Mouse (Mus musculus) ES-Bruce4 (cell line): ENCODE data around the gene Fyn. TPM values are rescaled to one million over a fixed set of nuclear protein-coding genes. Genes with fewer than 3 reads are reported as not detected.

Experiments
- H3K27ac ChIP-seq: 2 replicates; pipeline ENCODE4 v1.5.1; 2012; ENCODE audit warnings: low read length, inconsistent platforms; ENCODE audit not compliant: insufficient read depth
- H3K27me3 ChIP-seq: 2 replicates; pipeline ENCODE4 v1.6.1; 2012; ENCODE audit warnings: mild to moderate bottlenecking, low read length, inconsistent platforms; ENCODE audit not compliant: control insufficient read depth, poor library complexity, insufficient read depth, severe bottlenecking
- H3K36me3 ChIP-seq: 2 replicates; pipeline ENCODE4 v1.6.1; 2012; ENCODE audit warnings: inconsistent platforms, mild to moderate bottlenecking, low read length, moderate library complexity; ENCODE audit not compliant: control insufficient read depth, poor library complexity, insufficient read depth, severe bottlenecking
- H3K4me1 ChIP-seq: one replicate; pipeline ENCODE4 v1.8.1; 2011; ENCODE audit warnings: low read length; ENCODE audit not compliant: control insufficient read depth, insufficient read depth
- H3K4me3 ChIP-seq: 2 replicates; pipeline ENCODE4 v1.5.1; 2011; ENCODE audit warnings: low read depth, mild to moderate bottlenecking, low read length
- H3K9ac ChIP-seq: 2 replicates; pipeline ENCODE4 v1.6.1; 2012; ENCODE audit warnings: low read depth, mild to moderate bottlenecking, inconsistent platforms; ENCODE audit not compliant: poor library complexity, severe bottlenecking
- H3K9me3 ChIP-seq: replicated peaks from 2 replicates; pipeline ENCODE4 v1.6.1; 2012; ENCODE audit warnings: mild to moderate bottlenecking, low read length, inconsistent platforms; ENCODE audit not compliant: control insufficient read depth, poor library complexity, insufficient read depth, severe bottlenecking
- CTCF ChIP-seq: IDR thresholded peaks from one replicate; pipeline ENCODE4 v1.8.1; 2011; ENCODE audit warnings: low read depth, low read length
- EP300 ChIP-seq: IDR thresholded peaks from 2 replicates; pipeline ENCODE4 v1.6.1; 2011; ENCODE audit warnings: low read depth, low read length; ENCODE audit not compliant: insufficient read depth
- POLR2A ChIP-seq: IDR thresholded peaks from one replicate; pipeline ENCODE4 v1.8.1; 2011; ENCODE audit warnings: low read length; ENCODE audit not compliant: insufficient read depth
- polyA plus RNA-seq: library from polyadenylated mRNA; stranded (reverse); fragments of >200 nt; gene quantifications from 2 replicates; pipeline ENCODE4 v1.2.4, GENCODE M21; 2011; ENCODE audit warnings: low read depth; ENCODE audit not compliant: missing spikeins, insufficient read depth, insufficient read length

Fyn gene
- polyA plus RNA-seq, 1 experiment, result 19.1 TPM

GRCm38 (mm10) chr10:39469341-39469740 is 100.7 kb downstream of the Fyn start:
- no peaks in the 10 kb centered on the region for H3K27me3 ChIP-seq
- H3K9ac ChIP-seq, result no peak overlapping the region
- no peak overlapping the region for H3K27ac ChIP-seq
- H3K36me3 ChIP-seq, result no peaks in the 10 kb centered on the region
- TF ChIP-seq EP300, result no peak
- no peaks in the 10 kb centered on the region for H3K9me3 ChIP-seq
- no peaks in the 10 kb centered on the region for H3K4me1 ChIP-seq
- H3K4me3 ChIP-seq, result no peak overlapping the region

GRCm38 (mm10) chr10:39470321-39470720 is 101.7 kb downstream of the Fyn start:
- H3K27ac ChIP-seq, result no peak overlapping the region
- H3K9ac ChIP-seq, result no peak overlapping the region
- no peaks in the 10 kb centered on the region for H3K27me3 ChIP-seq
- no peaks in the 10 kb centered on the region for H3K4me1 ChIP-seq
- H3K4me3 ChIP-seq, result no peak overlapping the region
- TF ChIP-seq EP300 (no peak), CTCF (no peak), POLR2A (no peak)
- no peaks in the 10 kb centered on the region for H3K9me3 ChIP-seq
- H3K36me3 ChIP-seq, result no peaks in the 10 kb centered on the region

DNA sequence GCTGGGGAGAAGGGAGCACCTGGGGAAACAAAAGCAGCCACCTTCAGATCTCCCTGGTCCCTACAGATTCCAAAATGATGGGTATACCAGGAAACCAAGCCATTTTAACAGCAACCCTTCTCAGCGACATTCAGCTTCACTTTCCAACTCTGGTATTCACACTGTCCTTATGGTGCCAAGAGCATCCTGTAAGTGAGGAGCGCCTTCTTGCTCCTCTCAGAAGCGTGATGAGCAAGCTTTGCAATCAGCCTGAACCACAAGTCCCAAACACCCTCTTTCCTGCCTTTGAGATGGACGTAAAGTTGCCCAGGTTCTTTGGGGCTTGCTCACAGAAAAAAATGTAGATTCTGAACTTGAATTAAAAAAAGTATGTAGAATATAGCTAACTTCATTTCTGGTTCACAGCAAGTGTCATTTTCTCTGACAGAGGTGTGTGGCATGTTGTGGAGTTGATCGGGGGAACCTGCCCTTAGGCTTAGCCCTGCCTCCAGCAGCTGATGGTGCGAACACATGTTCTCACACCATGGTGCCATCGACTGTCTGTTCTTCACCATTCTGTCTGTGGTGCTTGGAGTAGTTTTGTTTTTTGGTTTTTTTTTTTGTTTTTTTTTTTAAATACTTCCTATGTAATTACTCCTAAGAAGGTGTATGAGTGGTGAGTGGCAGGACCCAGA is 102.5 kb downstream of the Fyn start:
- TF ChIP-seq POLR2A, result no peak
- TF ChIP-seq EP300, result no peak
- no peak for TF ChIP-seq CTCF
- Histone ChIP-seq H3K36me3 (no peaks in the 10 kb centered on the region), H3K9me3 (no peaks in the 10 kb centered on the region), H3K9ac (no peak overlapping the region), H3K27ac (no peak overlapping the region), H3K4me3 (no peak overlapping the region), H3K27me3 (no peaks in the 10 kb centered on the region), H3K4me1 (no peaks in the 10 kb centered on the region)

DNA sequence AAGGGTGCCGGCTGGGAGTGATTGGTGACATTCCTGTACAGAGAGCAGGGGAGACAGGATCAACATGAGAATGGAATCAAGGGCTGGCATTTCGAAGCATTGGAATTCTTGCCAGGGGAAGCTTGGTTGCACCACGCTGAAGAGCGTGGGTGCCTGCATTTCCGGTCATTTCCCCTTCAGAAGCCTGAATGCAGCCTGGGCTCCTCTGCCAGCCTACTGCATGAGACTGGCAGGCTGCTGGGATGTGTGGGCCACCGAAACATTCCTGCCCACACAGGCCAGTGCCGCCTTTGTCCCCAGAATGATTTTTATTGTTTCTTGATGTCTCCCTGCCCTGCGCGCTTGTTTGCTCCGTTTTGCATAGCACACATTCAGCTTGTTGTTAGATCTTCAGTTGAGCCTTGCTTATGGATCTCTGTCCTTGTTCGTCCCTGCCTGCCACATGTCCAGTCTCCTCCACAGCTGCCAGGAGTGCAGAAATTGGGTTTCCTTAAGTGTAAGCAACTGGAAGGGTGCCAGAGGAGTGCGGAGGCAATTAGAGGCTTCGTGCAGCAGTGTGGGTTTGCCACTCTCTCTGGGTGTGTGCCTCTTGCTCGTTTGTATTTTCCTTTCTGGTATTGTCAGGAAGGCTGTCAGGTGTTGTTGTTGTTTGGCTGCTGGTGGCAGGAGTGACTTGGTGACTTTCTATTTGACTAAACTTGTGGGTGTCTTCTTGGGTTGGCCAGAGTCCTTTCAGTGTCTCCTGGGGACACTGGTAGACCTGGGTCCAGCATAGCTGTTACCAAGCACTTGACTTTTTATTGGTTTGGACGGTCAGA is 103.3 kb downstream of the Fyn start:
- no peak overlapping the region for H3K9ac ChIP-seq
- no peaks in the 10 kb centered on the region for H3K9me3 ChIP-seq
- no peak overlapping the region for H3K4me3 ChIP-seq
- no peaks in the 10 kb centered on the region for H3K4me1 ChIP-seq
- H3K36me3 ChIP-seq, result no peaks in the 10 kb centered on the region
- no peak for TF ChIP-seq CTCF
- no peak for TF ChIP-seq EP300
- TF ChIP-seq POLR2A, result no peak
- H3K27ac ChIP-seq, result no peak overlapping the region
- H3K27me3 ChIP-seq, result no peaks in the 10 kb centered on the region

GRCm38 (mm10) chr10:39472923-39473322 is 104.3 kb downstream of the Fyn start:
- Histone ChIP-seq H3K27me3 (no peaks in the 10 kb centered on the region), H3K36me3 (no peaks in the 10 kb centered on the region), H3K9ac (no peak overlapping the region), H3K27ac (no peak overlapping the region), H3K4me3 (no peak overlapping the region), H3K4me1 (no peaks in the 10 kb centered on the region), H3K9me3 (no peaks in the 10 kb centered on the region)
- no peak for TF ChIP-seq POLR2A

DNA sequence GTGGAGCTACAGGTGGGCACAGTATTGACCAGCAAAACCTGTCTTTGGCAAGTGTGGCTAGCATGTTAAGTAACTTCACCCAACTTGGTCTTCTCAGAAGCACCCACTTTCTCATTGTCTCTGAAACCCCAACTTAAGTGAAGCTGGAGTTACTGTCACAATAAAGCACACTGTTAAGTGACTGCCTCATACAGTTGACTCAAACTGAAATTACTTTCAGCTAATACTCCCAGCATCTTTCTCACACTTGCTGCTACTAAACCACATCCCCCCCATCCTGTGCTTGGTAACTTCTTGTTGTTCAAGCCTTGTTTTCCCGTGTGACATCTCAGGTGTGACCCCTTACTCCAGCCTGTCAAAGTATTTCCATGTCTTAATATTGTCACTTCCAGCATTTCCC is 110.7 kb downstream of the Fyn start:
- no peaks in the 10 kb centered on the region for H3K4me1 ChIP-seq
- no peaks in the 10 kb centered on the region for H3K9me3 ChIP-seq
- H3K27me3 ChIP-seq, result no peaks in the 10 kb centered on the region
- no peak overlapping the region for H3K27ac ChIP-seq
- no peaks in the 10 kb centered on the region for H3K36me3 ChIP-seq
- no peak overlapping the region for H3K4me3 ChIP-seq
- H3K9ac ChIP-seq, result no peak overlapping the region
- no peak for TF ChIP-seq POLR2A
- no peak for TF ChIP-seq CTCF
- TF ChIP-seq EP300, result no peak
